Mouse (Mus musculus) stomach, postnatal 0 days (tissue): ENCODE measurements around the gene Mboat2.

Experiments
- CTCF ChIP-seq: IDR thresholded peaks from 2 replicates; pipeline ENCODE4 v1.5.1; 2016; ENCODE audit warnings: antibody characterized with exemption, low read depth, mild to moderate bottlenecking, moderate library complexity
- EP300 ChIP-seq: optimal IDR thresholded peaks from 2 replicates; pipeline ENCODE3; 2016; ENCODE audit warnings: antibody characterized with exemption

- TF ChIP-seq CTCF (no peak), EP300 (no peak)
These were observed 90.2 kb downstream of the Mboat2 start for GRCm38 (mm10) chr12:24920861-24921260.
